Mouse (Mus musculus) stomach, embryonic 14.5 days (tissue): Measurements from ENCODE around the gene Nup93. TPM values are rescaled to one million over a fixed set of nuclear protein-coding genes. Genes with fewer than 3 reads are reported as not detected.

Experiments used
- ATAC-seq: fragments of 200-750 bp; cut with Nextera tagmentation; 2 replicates; pipeline ENCODE4 v1.8.0; 2017; ENCODE audit warnings: low read depth, moderate TSS enrichment; ENCODE audit not compliant: insufficient number of reproducible peaks, insufficient read depth, low FRiP score
- H3K27ac ChIP-seq: fragments of 300-500 bp; sonication (generic); 2 replicates; pipeline ENCODE4 v1.5.1; 2014; ENCODE audit warnings: mild to moderate bottlenecking, low read length, moderate library complexity, mixed read lengths
- H3K27me3 ChIP-seq: fragments of 300-500 bp; sonication (generic); 2 replicates; pipeline ENCODE4 v1.6.1; 2014; ENCODE audit warnings: low read length, control low read depth, mixed read lengths; ENCODE audit not compliant: control insufficient read depth, insufficient read depth
- H3K36me3 ChIP-seq: fragments of 300-500 bp; sonication (generic); 2 replicates; pipeline ENCODE4 v1.6.1; 2014; ENCODE audit warnings: mild to moderate bottlenecking, control low read depth, low read length, moderate library complexity, mixed read lengths; ENCODE audit not compliant: control insufficient read depth, insufficient read depth
- H3K4me1 ChIP-seq: fragments of 300-500 bp; sonication (generic); 2 replicates; pipeline ENCODE4 v1.6.1; 2014; ENCODE audit warnings: low read length, control low read depth, mixed read lengths; ENCODE audit not compliant: control insufficient read depth, insufficient read depth
- H3K4me2 ChIP-seq: fragments of 300-500 bp; sonication (generic); replicated peaks from 2 replicates; pipeline ENCODE4 v1.6.1; 2014; ENCODE audit warnings: low read depth, low read length, control low read depth
- H3K4me3 ChIP-seq: fragments of 300-500 bp; sonication (generic); 2 replicates; pipeline ENCODE4 v1.5.1; 2014; ENCODE audit warnings: low read depth, low read length, control low read depth
- H3K9ac ChIP-seq: fragments of 300-500 bp; sonication (generic); replicated peaks from 2 replicates; pipeline ENCODE4 v1.6.1; 2014; ENCODE audit warnings: low read depth, mild to moderate bottlenecking, control low read depth, low read length, moderate library complexity, mixed read lengths
- H3K9me3 ChIP-seq: fragments of 300-500 bp; sonication (generic); 2 replicates; pipeline ENCODE4 v1.6.1; 2016; ENCODE audit warnings: low read depth, low read length, control low read depth; ENCODE audit not compliant: control insufficient read depth
- WGBS: fragments of 180-500 bp; shearing (Covaris S2); extraction: QIAGEN DNeasy Blood & Tissue Kit; methylation state at CpG from one replicate; pipeline ENCODE4 v1.1.7; 2014; 5-methylcytosine and 5-hydroxymethylcytosine counted together
- polyA plus RNA-seq: library from polyadenylated mRNA; unstranded; fragments of >200 nt; fragmentation: Nextera tagmentation; extraction: Ambion mirVana; gene quantifications from 2 replicates; pipeline ENCODE4 v1.2.1, GENCODE M21; 2014

Gene Nup93
- polyA plus RNA-seq, 1 experiment from 2014 or later: 74.6 TPM

- Histone ChIP-seq H3K4me3 (no peak overlapping the region), H3K27ac (no peak overlapping the region), H3K36me3 (no peaks in the 10 kb centered on the region), H3K27me3 (no peaks in the 10 kb centered on the region), H3K9me3 (no peaks in the 10 kb centered on the region), H3K4me1 (no peaks in the 10 kb centered on the region), H3K4me2 (no peak overlapping the region), H3K9ac (no peak overlapping the region)
- no peak for ATAC-seq
- 82% methylated on average over 7 of the region's 7 CpGs for WGBS
Observed at GRCm38 (mm10) chr8:94284204-94284603, 69.8 kb downstream of the Nup93 start.

GRCm38 (mm10) chr8:94290606-94291005 is 76.2 kb downstream of the Nup93 start:
- H3K4me3 ChIP-seq: no peak overlapping the region
- no peaks in the 10 kb centered on the region for H3K9me3 ChIP-seq
- H3K27ac ChIP-seq: no peak overlapping the region
- WGBS: 91% methylated on average over 5 of the region's 5 CpGs
- no peak overlapping the region for H3K9ac ChIP-seq
- ATAC-seq: no peak
- H3K27me3 ChIP-seq: no peaks in the 10 kb centered on the region
- no peaks in the 10 kb centered on the region for H3K4me1 ChIP-seq
- H3K4me2 ChIP-seq: no peak overlapping the region
- H3K36me3 ChIP-seq: peaks cover 2% of the 10 kb centered on the region; the same call in 1 of the 2 replicates

- H3K9me3 ChIP-seq: no peaks in the 10 kb centered on the region
- 0 out of 2 replicates have a peak overlapping the region, but pooled peaks have one; percentile 10 for H3K27ac ChIP-seq
- no peak for ATAC-seq
- no peak overlapping the region for H3K4me3 ChIP-seq
- no peaks in the 10 kb centered on the region for H3K4me1 ChIP-seq
- no peak overlapping the region for H3K4me2 ChIP-seq
- peaks cover 2% of the 10 kb centered on the region; the same call in 1 of the 2 replicates for H3K36me3 ChIP-seq
- no peak overlapping the region for H3K9ac ChIP-seq
- 66% methylated on average over 6 of the region's 6 CpGs for WGBS
- H3K27me3 ChIP-seq: no peaks in the 10 kb centered on the region
Observed at GRCm38 (mm10) chr8:94292072-94292471, 77.7 kb downstream of the Nup93 start.

- no peaks in the 10 kb centered on the region for H3K27me3 ChIP-seq
- H3K9me3 ChIP-seq: no peaks in the 10 kb centered on the region
- no peak for ATAC-seq
- WGBS: 91% methylated on average over 8 of the region's 8 CpGs
- no peak overlapping the region for H3K9ac ChIP-seq
- no peaks in the 10 kb centered on the region for H3K4me1 ChIP-seq
- H3K27ac ChIP-seq: no peak overlapping the region
- H3K4me3 ChIP-seq: no peak overlapping the region
- peaks cover 2% of the 10 kb centered on the region; the same call in 1 of the 2 replicates for H3K36me3 ChIP-seq
- H3K4me2 ChIP-seq: no peak overlapping the region
Observed at GRCm38 (mm10) chr8:94292626-94293025, 78.3 kb downstream of the Nup93 start.

GRCm38 (mm10) chr8:94295687-94296086 is 81.3 kb downstream of the Nup93 start:
- H3K27ac ChIP-seq: no peak overlapping the region
- WGBS: 73% methylated on average over 6 of the region's 6 CpGs
- no peak for ATAC-seq

GRCm38 (mm10) chr8:94296312-94296991 is 82.1 kb downstream of the Nup93 start:
- no peak overlapping the region for H3K9ac ChIP-seq
- H3K27ac ChIP-seq: peak overlapping the region; percentile 11; the same call in 1 of the 2 replicates
- H3K9me3 ChIP-seq: no peaks in the 10 kb centered on the region
- no peak overlapping the region for H3K4me3 ChIP-seq
- no peaks in the 10 kb centered on the region for H3K4me1 ChIP-seq
- no peak overlapping the region for H3K4me2 ChIP-seq
- no peak for ATAC-seq
- WGBS: 58% methylated on average over 9 of the region's 9 CpGs
- peaks cover 5% of the 10 kb centered on the region; the same call in 1 of the 2 replicates for H3K36me3 ChIP-seq
- H3K27me3 ChIP-seq: no peaks in the 10 kb centered on the region

More at GRCm38 (mm10) chr8:94295687-94296086, 81.3 kb downstream of the Nup93 start:
- H3K36me3 ChIP-seq: peaks cover 4% of the 10 kb centered on the region; the same call in 1 of the 2 replicates
- H3K4me2 ChIP-seq: no peak overlapping the region
- H3K27me3 ChIP-seq: no peaks in the 10 kb centered on the region
- H3K9ac ChIP-seq: no peak overlapping the region
- no peaks in the 10 kb centered on the region for H3K9me3 ChIP-seq
- H3K4me3 ChIP-seq: no peak overlapping the region
- no peaks in the 10 kb centered on the region for H3K4me1 ChIP-seq

- ATAC-seq: no peak
- Histone ChIP-seq H3K9me3 (no peaks in the 10 kb centered on the region), H3K4me2 (no peak overlapping the region), H3K9ac (no peak overlapping the region), H3K27me3 (no peaks in the 10 kb centered on the region), H3K27ac (peak overlapping the region; percentile 11; the same call in 1 of the 2 replicates), H3K4me1 (no peaks in the 10 kb centered on the region), H3K4me3 (no peak overlapping the region), H3K36me3 (peaks cover 5% of the 10 kb centered on the region; the same call in 1 of the 2 replicates)
- WGBS: 78% methylated on average over 6 of the region's 6 CpGs
Observed at GRCm38 (mm10) chr8:94297101-94297500, 82.7 kb downstream of the Nup93 start.

GRCm38 (mm10) chr8:94300809-94301208 is 86.4 kb downstream of the Nup93 start:
- Histone ChIP-seq H3K4me3 (no peak overlapping the region), H3K27ac (no peak overlapping the region), H3K9me3 (no peaks in the 10 kb centered on the region), H3K4me2 (no peak overlapping the region), H3K27me3 (no peaks in the 10 kb centered on the region), H3K4me1 (no peaks in the 10 kb centered on the region), H3K9ac (no peak overlapping the region), H3K36me3 (peaks cover 19% of the 10 kb centered on the region)
- ATAC-seq: no peak
- 73% methylated on average over 4 of the region's 4 CpGs for WGBS
